Mouse (Mus musculus) olfactory bulb, adult 2 months (tissue): ENCODE measurements at regions not wholly inside any gene's neighbourhood (a gene's known extent, or its start where the extent isn't known, plus 50 kb on each side); places are given as distances from the start of the nearest gene placed in this dataset.

Experiments used
- H3K27ac ChIP-seq: fragments of 200-500 bp; 2 replicates; pipeline ENCODE4 v1.5.1; 2012; ENCODE audit warnings: low read depth, low read length; ENCODE audit not compliant: insufficient read depth
- H3K4me1 ChIP-seq: fragments of 200-500 bp; 2 replicates; pipeline ENCODE4 v1.6.1; 2012; ENCODE audit warnings: low read length; ENCODE audit not compliant: control insufficient read depth, insufficient read depth
- H3K4me3 ChIP-seq: fragments of 200-500 bp; 2 replicates; pipeline ENCODE4 v1.5.1; 2012; ENCODE audit warnings: mild to moderate bottlenecking, low read depth, low read length, moderate library complexity; ENCODE audit not compliant: insufficient read depth
- CTCF ChIP-seq: fragments of 200-500 bp; IDR thresholded peaks from 2 replicates; pipeline ENCODE4 v1.5.1; 2012; ENCODE audit warnings: low read depth, mild to moderate bottlenecking, low read length, moderate library complexity; ENCODE audit not compliant: insufficient read depth
- POLR2A ChIP-seq: fragments of 200-500 bp; IDR thresholded peaks from 2 replicates; pipeline ENCODE4 v1.6.1; 2012; ENCODE audit warnings: mild to moderate bottlenecking, low read depth, low read length, moderate library complexity; ENCODE audit not compliant: insufficient read depth
- WGBS: fragments of 180-500 bp; shearing (Covaris S2); methylation state at CpG from one replicate; pipeline ENCODE4 v1.1.7; 2018; 5-methylcytosine and 5-hydroxymethylcytosine counted together

- no peak for TF ChIP-seq CTCF
- no peak for TF ChIP-seq POLR2A
- H3K4me3 ChIP-seq, result no peak overlapping the region
- WGBS, result 76% methylated on average over 3 of the region's 3 CpGs
- H3K4me1 ChIP-seq, result peaks cover 15% of the 10 kb centered on the region
- no peak overlapping the region for H3K27ac ChIP-seq
Observed at GRCm38 (mm10) chr12:109971508-109971907, 307.4 kb upstream of the Dio3 start.

GRCm38 (mm10) chr12:109972366-109973015 is 306.4 kb upstream of the Dio3 start:
- peaks cover 15% of the 10 kb centered on the region for H3K4me1 ChIP-seq
- 65% methylated on average over 5 of the region's 5 CpGs for WGBS
- TF ChIP-seq CTCF, result no peak
- no peak for TF ChIP-seq POLR2A
- H3K27ac ChIP-seq, result no peak overlapping the region
- no peak overlapping the region for H3K4me3 ChIP-seq

GRCm38 (mm10) chr12:109973598-109973997 is 305.3 kb upstream of the Dio3 start:
- no peak overlapping the region for H3K27ac ChIP-seq
- H3K4me3 ChIP-seq, result no peak overlapping the region
- 92% methylated on average over 4 of the region's 4 CpGs for WGBS
- peaks cover 11% of the 10 kb centered on the region for H3K4me1 ChIP-seq
- no peak for TF ChIP-seq CTCF
- no peak for TF ChIP-seq POLR2A

- Histone ChIP-seq H3K27ac (no peak overlapping the region), H3K4me1 (peaks cover 7% of the 10 kb centered on the region), H3K4me3 (no peak overlapping the region)
- TF ChIP-seq POLR2A, result no peak
- no peak for TF ChIP-seq CTCF
- 92% methylated on average over 17 of the region's 17 CpGs for WGBS
Observed at GRCm38 (mm10) chr12:109975176-109975972, 303.5 kb upstream of the Dio3 start.

- Histone ChIP-seq H3K4me3 (no peak overlapping the region), H3K4me1 (no peaks in the 10 kb centered on the region), H3K27ac (no peak overlapping the region)
- no peak for TF ChIP-seq CTCF
- no peak for TF ChIP-seq POLR2A
- WGBS, result 56% methylated on average over 11 of the region's 11 CpGs
Observed at GRCm38 (mm10) chr12:109984651-109985050, 294.2 kb upstream of the Dio3 start.

- 93% methylated on average over 7 of the region's 7 CpGs for whole genome bisulfite sequencing
- H3K4me3 ChIP-seq, result no peak overlapping the region
- no peak for TF ChIP-seq POLR2A
- no peak for TF ChIP-seq CTCF
Observed at GRCm38 (mm10) chr12:109993410-109993809, 285.5 kb upstream of the Dio3 start.

GRCm38 (mm10) chr12:110002717-110003116 is 276.2 kb upstream of the Dio3 start:
- no peaks in the 10 kb centered on the region for H3K4me1 ChIP-seq
- H3K4me3 ChIP-seq, result no peak overlapping the region
- WGBS, result 94% methylated on average over 2 of the region's 2 CpGs
- no peak overlapping the region for H3K27ac ChIP-seq
- TF ChIP-seq POLR2A (no peak), CTCF (no peak)

More at GRCm38 (mm10) chr12:109993410-109993809, 285.5 kb upstream of the Dio3 start:
- Histone ChIP-seq H3K27ac (no peak overlapping the region), H3K4me1 (no peaks in the 10 kb centered on the region)

GRCm38 (mm10) chr12:110009136-110009535 is 269.7 kb upstream of the Dio3 start:
- WGBS, result 64% methylated on average over 4 of the region's 4 CpGs
- Histone ChIP-seq H3K27ac (no peak overlapping the region), H3K4me1 (no peaks in the 10 kb centered on the region), H3K4me3 (no peak overlapping the region)
- TF ChIP-seq CTCF, result no peak
- no peak for TF ChIP-seq POLR2A

- TF ChIP-seq POLR2A (no peak), CTCF (no peak)
- H3K4me3 ChIP-seq, result no peak overlapping the region
- 72% methylated on average over 19 of the region's 19 CpGs for WGBS
- H3K4me1 ChIP-seq, result no peaks in the 10 kb centered on the region
- H3K27ac ChIP-seq, result no peak overlapping the region
Observed at GRCm38 (mm10) chr12:110020541-110021470, 258.1 kb upstream of the Dio3 start.
